Mouse (Mus musculus): ENCODE measurements around the gene Skap1.

DNA sequence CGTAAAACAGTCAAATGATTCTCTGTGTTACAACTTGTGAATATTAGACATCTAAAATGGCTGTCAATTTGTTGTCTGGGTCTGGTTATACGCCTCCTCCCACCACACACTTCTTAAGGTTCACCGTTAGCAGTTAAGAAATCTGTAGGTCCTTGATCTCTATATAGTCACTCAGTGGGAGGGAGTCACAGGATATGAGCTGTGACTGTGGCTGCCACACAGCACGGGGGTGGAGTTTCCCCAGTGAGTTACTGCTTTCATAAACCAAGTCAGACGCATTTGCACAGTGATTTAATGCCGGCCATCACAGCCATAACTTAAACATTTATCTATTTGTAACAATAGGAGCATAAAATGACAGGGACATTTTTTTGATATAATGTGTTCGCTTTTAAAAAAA lies 2.6 kb downstream of the Skap1 start:
- TF ChIP-seq EP300 (IDR thresholded peaks at IDR 0.05; ENCODE audit: low read depth) (no peak), CTCF (IDR thresholded peaks at IDR 0.05; ENCODE audit: low read depth) (no peak)
